Mouse (Mus musculus): Measurements from ENCODE around the gene Eya2. TPM values are rescaled to one million over a fixed set of nuclear protein-coding genes. Genes with fewer than 3 reads are reported as not detected.

Eya2 gene
- total RNA-seq, 2 experiments from 2014 or later: not detected

DNA sequence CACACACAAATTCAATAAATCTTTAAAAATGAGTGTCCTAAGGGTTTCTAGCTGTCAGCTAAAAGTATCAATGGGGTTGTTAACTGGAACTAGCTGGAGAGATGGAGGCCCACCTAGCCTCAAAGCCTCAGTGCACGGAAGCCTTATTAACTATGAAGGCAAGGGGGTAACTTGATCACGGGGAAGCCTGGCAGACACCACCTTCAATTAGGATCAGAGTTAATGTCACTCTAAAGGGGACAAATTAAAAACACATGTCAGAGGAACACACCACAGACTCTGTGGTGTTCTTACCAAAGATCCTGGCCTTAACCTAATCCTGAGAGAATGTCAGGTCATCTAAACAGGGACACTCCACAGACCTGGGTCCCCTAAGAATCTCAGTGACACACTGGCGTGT is 10.3 kb upstream of the Eya2 start:
- ATAC-seq (replicated peaks; ENCODE audit: low FRiP score, poor library complexity, severe bottlenecking): no peak

DNA sequence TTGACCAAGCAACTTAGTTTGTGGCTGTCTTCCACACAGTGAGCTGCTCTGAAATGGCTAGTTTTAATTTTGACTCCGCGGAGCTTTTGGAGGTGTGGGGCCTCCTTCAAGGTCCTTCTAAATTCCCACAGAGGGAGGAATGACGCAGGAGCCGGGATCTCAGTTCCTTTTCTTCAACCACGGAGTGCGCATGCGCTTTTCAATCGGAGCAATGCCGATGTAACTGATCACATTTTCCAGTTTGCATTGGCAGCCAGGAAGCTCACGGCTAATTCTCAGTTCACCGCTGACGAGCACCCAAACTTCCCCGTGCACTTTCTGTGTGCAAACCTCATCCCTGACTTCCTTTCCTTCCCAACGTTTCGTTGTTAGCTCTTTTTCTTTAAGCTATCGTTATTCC is 4.1 kb upstream of the Eya2 start:
- no peak for ATAC-seq (replicated peaks; ENCODE audit: low FRiP score, poor library complexity, severe bottlenecking)

DNA sequence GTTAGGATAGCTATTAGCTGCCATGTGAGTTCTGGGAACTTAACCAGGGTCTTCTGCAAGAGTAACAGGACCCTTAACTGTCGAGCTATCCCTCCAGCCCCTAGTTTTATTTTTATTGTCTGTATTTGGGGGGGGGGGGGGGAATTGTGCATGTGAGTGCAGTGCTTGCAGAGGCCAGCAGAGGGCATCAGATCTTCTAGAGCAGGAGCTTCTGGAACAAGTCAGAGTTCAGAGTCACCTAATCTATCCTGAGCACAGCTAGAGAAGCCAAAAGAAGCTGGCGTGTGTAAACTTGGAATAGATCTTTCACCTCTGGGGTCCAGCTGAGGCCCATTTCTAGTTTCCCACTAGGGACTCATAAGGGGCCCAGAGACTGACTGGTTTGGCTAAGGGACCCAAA is 1.1 kb upstream of the Eya2 start:
- ATAC-seq (replicated peaks; ENCODE audit: low FRiP score, poor library complexity, severe bottlenecking): no peak

DNA sequence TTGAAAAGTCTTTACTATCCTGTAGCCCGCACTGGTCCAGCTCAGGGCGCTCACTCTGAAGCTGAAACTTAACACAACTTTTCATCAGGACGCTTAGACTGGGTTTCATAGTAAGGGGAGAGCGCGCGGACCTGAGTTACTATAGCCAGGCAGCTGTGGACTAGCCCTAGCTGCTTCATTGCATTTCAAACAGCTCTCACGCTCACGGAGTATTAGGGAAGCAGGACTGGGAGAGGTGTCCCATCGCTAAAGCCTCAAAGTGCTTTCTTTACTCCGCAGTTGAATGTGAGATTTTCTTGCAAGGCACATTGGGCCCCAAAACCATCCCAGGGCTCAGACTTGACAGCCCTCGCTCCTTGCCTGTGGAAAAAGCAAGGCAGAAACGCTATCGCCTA is 841 bp downstream of the Eya2 start:
- ATAC-seq (replicated peaks; ENCODE audit: low FRiP score, poor library complexity, severe bottlenecking): no peak

DNA sequence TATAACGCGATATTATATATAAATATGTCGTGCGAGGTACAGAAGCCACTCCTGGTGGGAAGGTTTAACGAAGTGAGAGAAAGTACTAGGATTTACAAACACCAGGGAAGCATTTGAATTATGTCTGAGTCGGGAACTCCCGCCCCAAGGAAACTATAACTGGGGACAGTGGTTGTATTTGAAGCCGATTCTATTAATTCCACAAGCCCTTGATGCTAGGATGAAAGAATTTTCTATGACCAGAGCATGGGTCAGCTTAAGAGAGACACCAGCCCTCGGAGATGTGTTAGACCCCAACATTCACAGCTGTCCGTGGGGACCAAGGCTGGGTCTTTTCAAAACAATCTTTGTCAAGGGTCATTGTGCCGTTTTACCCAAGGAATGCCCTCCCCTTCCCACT is 1.3 kb downstream of the Eya2 start:
- ATAC-seq (replicated peaks; ENCODE audit: low FRiP score, poor library complexity, severe bottlenecking): no peak

DNA sequence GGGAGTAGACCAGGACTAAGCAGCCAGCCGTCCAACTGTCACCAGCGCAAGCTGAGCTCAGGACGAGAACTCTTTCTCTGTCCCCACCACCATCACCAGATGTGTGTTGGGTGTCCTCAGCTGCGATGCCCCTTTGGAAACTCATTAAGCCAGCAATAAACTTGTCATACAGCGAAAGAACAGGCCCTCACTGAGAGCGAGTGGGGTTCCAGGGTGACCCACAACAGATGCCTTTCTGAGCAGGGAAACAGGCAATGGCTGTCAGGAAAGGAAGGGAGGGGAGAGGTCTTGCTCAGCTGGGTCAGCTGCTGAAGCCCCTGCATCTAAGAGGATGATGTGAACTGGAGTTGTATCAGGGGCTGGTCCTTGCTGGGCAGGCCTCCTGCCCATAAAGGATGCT is 2.7 kb downstream of the Eya2 start:
- ATAC-seq (replicated peaks; ENCODE audit: low FRiP score, poor library complexity, severe bottlenecking): no peak

DNA sequence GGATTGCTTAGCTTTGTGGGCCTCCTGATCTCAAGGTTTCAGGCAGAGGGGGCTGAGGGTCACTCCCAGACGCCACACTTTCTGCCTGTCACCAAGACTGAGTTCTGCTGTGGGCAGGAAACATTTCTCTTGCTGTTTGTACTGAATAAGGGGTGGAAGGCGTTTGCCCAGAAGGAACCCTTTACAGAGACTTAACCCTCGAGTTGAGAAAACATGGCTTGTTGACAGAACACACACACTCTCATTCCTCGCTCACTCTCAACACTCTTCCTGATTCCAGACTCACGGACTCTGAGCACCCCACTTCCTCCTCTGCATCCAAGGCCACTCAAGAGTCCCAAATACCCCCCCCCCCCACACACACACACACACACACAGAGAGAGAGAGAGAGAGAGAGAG is 3.3 kb downstream of the Eya2 start:
- ATAC-seq (replicated peaks; ENCODE audit: low FRiP score, poor library complexity, severe bottlenecking): no peak

DNA sequence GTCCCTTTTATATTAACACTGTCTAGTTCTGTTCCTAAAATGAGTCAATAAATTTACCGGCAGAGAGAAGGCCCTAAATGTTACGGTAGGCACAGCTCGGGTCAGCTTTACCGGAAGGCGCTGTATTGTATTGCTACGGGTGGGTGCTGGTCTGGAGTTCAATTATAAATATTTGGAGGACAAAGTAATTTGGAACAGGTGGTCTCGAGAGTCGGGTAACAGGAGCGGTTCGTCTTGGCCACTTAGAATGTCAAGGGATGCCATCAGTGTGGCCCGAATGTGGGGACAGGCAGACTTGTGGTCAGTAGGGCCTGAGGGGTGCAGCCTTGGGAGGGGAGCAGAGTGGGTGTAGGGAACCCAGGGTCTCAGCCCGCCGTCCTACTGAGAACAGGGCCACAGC is 4.7 kb downstream of the Eya2 start:
- no peak for ATAC-seq (replicated peaks; ENCODE audit: low FRiP score, poor library complexity, severe bottlenecking)

DNA sequence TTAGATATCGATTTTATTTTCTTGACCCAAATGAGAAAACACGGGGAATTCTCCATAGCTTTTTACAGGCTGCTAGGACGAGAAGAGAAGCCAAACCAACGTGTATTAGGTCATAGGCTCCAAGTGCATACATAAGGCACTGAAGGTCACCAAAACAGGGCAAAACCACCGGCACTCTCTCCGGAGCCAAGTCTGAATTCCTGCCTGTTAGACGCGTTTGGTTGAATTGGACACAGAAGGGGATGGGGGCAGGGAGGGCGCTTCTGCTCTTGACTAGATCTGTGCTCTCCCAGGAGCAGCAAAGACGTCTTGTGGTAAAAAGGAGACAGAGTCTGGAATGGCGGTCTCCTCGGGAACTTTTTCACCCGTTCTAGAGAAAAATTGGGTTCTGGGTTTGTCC is 6.1 kb downstream of the Eya2 start:
- no peak for ATAC-seq (replicated peaks; ENCODE audit: low FRiP score, poor library complexity, severe bottlenecking)

DNA sequence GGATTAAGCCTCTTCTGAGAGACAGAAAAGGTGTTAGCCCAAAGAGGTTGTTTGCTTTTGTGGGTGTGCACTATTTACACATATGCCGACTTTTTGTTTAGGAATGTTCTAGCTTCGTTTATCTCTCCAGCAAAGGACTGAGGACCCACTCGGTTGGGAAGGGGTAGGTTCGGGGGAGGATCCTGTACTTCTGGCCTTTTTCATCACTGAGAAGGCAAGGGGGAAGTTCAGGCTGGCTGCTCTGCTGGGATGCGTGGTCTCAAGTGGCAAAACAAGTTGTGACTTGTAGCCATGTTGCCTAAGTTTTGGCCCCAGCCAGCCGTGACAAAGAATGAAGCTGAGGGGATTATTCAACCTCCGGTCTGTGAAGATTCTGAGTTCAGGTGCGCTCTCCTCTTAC is 6.8 kb downstream of the Eya2 start:
- ATAC-seq (replicated peaks; ENCODE audit: low FRiP score, poor library complexity, severe bottlenecking): no peak

DNA sequence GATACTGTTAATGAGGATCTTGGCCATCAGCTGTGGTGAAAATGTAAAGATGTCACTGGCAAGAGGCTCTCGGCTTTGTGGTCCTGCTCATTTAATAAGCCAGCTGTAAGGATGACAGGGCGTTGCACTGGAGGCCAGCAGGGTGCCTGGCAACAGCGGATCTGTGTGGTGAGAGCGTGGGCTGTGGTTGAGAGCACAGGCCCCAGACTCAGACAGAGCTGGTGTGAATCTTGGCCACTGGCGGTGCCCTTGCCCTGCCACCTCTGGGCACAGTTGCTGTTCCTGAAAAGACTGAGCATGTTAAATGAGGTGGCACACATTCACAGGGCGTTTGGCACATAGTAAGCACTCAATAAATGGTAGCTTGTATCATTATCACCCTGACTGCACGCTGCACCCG is 8.9 kb downstream of the Eya2 start:
- no peak for ATAC-seq (replicated peaks; ENCODE audit: low FRiP score, poor library complexity, severe bottlenecking)

DNA sequence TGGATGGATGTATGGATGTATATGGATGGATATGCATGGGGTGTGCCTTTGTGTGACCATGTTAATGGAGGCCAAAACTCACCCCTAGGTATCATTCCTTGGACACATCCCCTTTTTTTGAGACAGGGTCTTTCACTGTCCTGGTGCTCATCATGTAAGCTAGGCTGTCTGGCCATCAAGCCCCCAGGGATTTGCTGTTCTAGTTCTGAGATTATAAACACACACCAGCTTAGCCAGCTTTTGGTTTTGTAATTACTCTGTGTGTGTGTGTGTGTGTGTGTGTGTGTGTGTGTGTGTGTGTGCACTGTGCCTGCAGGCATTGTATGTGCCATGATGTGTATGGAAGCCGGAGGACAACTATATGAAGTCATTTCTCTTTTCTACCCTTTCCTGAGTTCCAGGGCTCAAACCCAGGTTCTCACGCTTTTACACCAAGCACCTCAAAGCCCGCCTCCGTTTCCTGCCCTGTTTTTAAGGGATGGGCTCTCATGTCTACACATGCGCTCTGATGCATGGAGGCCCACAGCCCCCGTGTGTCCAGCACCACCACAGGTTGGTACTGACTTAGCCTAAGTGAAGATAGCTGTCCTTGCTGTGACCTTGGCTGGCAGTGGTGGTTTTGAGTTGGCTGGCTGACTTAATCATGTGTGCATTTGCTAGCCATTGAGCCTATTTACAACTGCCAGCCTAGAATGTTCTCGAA is 16.9 kb downstream of the Eya2 start:
- no peak for ATAC-seq (replicated peaks; ENCODE audit: low FRiP score, poor library complexity, severe bottlenecking)

DNA sequence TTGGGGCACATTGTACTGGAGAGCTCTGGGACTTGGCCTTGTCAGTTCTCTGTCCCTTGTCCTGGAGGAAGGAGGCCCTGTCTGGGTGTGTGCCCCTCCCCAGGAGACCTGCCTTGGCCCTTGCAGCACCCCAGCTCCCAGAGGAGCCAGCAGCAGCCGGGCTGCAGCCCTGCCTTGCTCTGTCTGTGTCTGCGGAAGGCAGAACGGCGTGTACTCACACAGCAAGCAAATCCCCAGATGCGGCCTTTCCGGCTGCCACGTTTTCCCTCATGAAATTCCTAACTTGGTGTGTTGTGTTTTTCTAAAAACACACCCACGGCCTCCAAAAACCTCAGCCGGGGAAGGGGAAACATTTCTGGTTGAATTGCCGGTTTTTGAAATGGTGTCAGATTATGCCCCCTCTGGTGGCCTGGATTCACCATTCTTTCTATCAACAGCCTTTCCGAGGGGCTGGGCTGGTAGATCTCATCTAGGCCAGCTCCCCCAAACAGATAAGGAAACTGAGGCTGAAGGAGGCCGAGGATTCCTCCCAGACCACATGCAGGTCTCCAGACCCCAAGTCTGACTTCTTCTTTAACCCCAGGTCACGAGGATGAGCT is 19.0 kb downstream of the Eya2 start:
- no peak for ATAC-seq (replicated peaks; ENCODE audit: low FRiP score, poor library complexity, severe bottlenecking)

DNA sequence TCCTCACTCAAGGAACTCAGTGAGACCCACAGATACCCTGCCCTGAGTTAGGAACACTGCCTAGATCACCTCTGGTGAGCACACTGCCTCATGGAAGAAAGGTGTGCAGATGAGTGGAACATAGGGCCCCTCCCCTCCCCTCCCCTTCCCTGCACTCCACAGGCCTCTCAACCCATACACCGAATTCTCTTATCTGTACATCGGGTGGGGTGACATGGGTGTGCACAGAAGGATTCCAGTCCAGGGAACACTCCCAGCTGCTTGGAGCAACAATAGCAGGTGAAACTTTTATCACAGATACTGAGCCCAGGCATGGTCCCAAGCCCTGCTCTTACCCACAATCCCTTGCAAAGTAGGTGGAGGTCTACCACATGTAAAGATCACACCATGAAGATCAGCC is 26.7 kb downstream of the Eya2 start:
- ATAC-seq (replicated peaks; ENCODE audit: low FRiP score, poor library complexity, severe bottlenecking): no peak

DNA sequence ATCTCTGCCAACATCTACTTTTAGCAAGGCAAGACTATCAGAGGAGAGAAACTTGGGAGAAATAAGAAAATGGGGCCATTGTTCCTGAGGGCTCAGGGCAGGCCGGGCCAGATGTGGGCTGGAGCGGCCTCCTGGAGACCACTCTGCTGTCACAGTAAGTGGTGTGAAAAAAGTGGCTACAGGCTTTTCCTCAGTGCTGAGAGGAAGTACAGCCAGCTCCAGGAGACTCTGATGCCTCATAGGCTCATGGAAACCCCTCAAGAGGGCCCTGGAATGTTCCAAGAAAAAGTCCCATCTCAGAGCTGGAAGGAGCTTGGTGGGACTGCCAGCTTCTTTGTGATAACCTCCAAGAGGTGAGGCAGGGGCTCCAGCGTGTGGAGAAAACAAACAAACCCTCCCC is 27.8 kb downstream of the Eya2 start:
- ATAC-seq (replicated peaks; ENCODE audit: low FRiP score, poor library complexity, severe bottlenecking): no peak

DNA sequence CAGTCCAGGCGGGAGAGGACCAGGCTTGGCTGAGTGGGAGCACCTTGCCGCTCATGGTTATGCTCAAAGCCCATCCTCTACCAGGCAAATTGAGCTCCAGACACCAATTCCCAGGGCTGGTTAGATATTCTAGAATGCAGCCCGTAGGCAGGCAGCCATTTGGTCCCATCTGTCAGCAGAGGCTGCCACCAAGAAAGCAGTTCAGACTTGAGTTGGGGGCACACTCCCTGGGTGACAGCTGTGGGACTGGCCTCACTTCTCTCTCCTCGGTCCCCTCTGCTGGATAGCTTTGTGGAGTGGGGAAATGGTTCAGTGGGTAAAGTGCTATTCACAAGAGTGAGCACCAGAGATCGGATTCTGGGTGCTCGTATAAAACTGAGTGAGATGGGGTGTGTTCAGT is 32.0 kb downstream of the Eya2 start:
- no peak for ATAC-seq (replicated peaks; ENCODE audit: low FRiP score, poor library complexity, severe bottlenecking)

DNA sequence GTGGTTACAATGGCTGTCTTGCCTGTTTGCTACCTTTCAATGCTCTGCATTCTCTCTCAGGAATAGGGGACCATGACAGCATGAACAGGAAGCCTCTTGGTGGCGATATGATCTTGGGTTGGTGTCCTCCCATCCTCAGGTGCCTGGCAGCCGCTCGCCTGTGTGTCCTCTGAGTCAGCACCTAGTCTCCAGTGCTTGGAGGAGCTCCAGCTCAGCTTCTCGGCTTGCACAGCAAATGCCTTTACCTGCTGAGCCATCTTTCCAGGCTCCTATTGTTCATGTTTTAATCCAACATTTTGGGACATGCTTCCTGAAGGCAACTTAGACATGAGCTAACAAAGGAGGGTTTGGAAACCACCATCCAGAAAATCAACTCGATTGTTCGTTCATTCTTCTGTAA is 33.1 kb downstream of the Eya2 start:
- no peak for ATAC-seq (replicated peaks; ENCODE audit: low FRiP score, poor library complexity, severe bottlenecking)

DNA sequence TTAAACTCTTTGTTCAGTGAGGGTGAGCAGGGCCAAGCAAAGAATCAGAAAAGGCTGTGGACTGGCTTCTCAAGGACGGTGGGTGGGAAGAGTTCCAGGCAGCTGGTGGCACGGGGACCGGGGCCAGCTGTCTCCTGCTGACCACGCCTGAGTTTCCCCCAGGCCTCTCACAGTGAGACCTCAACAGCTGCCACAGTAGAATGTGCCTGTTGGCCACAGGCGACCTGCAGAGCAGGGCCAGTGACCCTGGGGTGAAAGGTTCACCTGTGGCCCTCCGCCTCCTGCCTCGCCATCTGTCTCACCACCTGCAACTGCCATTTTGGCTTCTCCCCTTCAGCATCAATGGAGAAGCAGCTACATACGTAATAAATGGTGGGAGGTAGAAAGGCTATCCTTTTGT is 35.1 kb downstream of the Eya2 start:
- ATAC-seq (replicated peaks; ENCODE audit: low FRiP score, poor library complexity, severe bottlenecking): no peak

DNA sequence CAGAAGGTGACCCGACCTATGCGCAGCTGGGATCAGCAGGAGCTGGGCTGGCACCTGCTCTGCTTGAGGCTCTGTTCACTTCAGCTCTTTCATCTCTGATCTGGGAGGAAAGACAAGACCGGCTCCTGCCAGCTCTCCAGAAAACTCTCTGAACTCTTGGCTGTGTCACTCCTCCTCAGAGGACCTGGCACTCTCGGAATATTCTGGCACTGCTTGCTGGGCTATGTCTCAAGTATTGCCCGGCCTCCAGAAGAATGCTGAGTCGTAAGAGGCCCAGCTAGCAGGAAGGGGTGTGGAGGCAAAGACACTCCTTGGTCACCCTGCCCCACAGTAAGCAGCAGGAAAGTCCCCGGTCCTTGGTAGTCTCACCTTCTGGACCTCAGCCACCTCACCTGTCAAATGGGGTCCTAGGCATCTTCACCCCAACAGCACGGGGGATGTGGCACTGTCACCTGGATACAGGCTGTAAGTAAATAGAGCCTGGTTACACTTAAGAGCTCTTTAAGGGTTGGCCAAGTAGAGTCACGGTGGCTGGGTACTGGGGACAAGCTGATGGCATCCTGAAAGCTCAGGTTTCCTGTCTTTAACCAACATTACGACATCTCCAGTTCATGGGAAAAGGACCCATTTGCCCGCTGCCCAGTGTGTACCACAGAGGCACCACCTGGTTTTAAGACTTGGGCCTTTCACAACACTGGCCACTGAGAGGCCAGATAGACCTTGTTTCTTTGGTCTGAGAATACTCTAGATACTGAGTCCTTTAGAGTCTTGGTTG is 38.4 kb downstream of the Eya2 start:
- ATAC-seq (replicated peaks; ENCODE audit: low FRiP score, poor library complexity, severe bottlenecking): no peak

DNA sequence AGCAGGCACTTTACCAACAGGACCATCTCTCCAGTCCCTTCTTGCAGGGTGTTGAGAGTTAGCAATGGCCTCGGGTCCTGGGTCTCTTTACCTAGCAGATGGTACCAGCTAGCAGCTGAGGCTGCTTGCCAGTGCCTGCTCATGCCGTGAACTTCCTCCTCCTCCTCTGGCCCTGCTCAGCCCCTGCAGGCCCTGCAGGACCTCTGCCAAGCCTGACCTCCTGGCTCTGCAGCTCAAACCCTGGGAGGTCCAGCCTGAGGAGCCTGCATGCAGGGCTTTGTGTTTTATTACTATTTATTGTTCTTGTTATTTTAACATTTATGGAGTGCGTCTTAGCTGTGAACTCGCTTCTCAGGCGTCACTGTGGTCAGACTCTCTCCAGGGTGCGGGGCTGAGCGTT is 39.6 kb downstream of the Eya2 start:
- no peak for ATAC-seq (replicated peaks; ENCODE audit: low FRiP score, poor library complexity, severe bottlenecking)

DNA sequence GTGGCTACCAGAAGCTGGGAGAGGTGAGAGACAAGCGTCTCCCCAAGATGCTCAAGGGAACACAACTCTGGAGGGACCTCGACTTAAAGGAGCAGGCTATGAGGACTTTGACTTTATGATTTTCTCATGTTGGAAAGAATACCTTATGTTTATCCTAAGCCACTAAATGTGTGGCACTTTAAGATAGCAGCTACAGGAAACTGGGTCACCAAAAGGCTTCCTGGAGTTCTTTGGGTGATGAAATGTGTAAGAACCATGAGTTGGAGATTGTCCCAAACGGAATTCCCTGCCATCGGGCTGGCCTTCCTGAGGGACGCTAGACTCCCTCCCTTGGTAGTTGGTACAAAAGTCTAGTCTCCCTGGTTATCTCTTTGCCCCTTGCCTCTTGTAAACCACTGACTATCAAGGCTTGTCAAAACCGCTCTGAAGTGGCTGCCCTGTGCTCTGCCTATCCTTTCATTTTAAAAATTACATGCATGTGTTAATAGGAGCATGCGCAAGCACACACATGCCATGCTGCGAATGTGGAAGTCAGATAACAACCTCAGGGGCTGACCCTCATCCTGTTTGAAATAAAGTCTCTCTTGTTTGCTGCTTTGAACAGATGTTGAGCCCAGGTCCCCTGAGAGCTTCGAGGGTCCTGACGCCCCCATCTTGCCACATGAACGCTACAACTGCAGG is 44.4 kb downstream of the Eya2 start:
- no peak for ATAC-seq (replicated peaks; ENCODE audit: low FRiP score, poor library complexity, severe bottlenecking)
